Mouse (Mus musculus) stomach, adult 2 months (tissue): ENCODE data around the gene Gm4214. TPM values are rescaled to one million over a fixed set of nuclear protein-coding genes. Genes with fewer than 3 reads are reported as not detected.

ENCODE experiments used
- polyA plus RNA-seq: library from polyadenylated mRNA; depleted of rRNA; stranded (reverse); fragments of >200 nt; gene quantifications from 2 replicates; pipeline ENCODE4 v1.2.3, GENCODE M21; 2012; rRNA removed

Gene Gm4214
- polyA plus RNA-seq = not detected in 2 replicates

DNA sequence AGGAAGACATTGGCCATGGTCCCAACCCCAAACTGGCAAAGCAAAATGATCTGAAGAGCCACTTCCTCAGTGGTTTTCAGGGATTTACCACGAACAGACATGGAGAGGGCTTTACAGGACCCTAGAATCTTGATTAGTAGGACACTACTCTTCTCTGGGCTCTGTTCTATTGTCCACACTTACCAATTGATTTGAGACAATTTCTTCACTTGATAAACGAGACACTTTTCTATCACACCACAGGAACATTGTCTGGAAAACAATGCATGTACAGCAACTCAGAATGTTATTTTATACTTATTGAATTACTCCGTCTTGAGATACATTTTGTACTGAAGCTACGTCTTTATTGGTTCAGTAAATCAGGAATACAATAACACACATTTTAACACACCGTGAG, at the start of gene Gm4214:
Gene Gm4214 (minus strand): TSS at position 101 of the 400 bp plus-strand sequence.

DNA sequence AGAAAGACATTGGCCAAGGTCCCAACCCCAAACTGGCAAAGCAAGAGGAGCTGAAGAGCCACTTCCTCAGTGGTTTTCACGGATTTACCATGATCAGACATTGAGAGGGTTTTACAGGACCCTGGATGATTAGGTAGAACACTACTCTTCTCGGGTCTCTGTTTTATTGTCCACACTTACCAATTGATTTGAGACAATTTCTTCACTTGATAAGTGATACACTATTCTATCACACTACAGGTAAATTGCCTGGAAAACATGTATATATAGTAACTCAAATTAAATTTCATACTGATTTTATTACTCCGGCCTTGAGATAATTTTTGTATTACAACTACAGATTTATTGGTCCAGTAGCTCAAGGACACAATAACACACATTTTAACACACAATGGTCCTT, 35.4 kb upstream of the Gm4214 start, which contains the start of gene Gm4216:
Gene Gm4216 (minus strand): TSS at position 101 of the 400 bp plus-strand sequence.

Other genes with a start within 250 kb of the Gm4214 start
- not detected in 2 replicates for gene Vmn1r157, start 223.0 kb downstream of the Gm4214 start, polyA plus RNA-seq
- not detected in 2 replicates for gene Vmn1r158, start 193.9 kb downstream of the Gm4214 start, polyA plus RNA-seq
- not detected in 2 replicates for gene Vmn1r159, start 141.1 kb downstream of the Gm4214 start, polyA plus RNA-seq
- gene Vmn1r160, start 113.4 kb downstream of the Gm4214 start, polyA plus RNA-seq = not detected in 2 replicates
- not detected in 2 replicates for gene Gm4216, start 35.2 kb upstream of the Gm4214 start, polyA plus RNA-seq
- gene Vmn1r163, start 70.9 kb upstream of the Gm4214 start, polyA plus RNA-seq = not detected in 2 replicates
- not detected in 2 replicates for gene Gm8720, start 82.8 kb upstream of the Gm4214 start, polyA plus RNA-seq
- gene Gm10662, start 159.8 kb upstream of the Gm4214 start, polyA plus RNA-seq = not detected in 2 replicates
- not detected in 2 replicates for gene Vmn1r165, start 232.7 kb upstream of the Gm4214 start, polyA plus RNA-seq